Mouse (Mus musculus) G1E-ER4 (cell line): Measurements from ENCODE around the gene Mroh8. TPM values are rescaled to one million over a fixed set of nuclear protein-coding genes. Genes with fewer than 3 reads are reported as not detected.

ENCODE experiments used
- GATA1 ChIP-seq: IDR thresholded peaks from one replicate; pipeline ENCODE4 v1.8.0; 2012; ENCODE audit warnings: low read length, inconsistent platforms
- polyA plus RNA-seq: library from polyadenylated mRNA; stranded (reverse); fragments of >175 nt; gene quantifications from 2 replicates; pipeline ENCODE4 v1.2.3, GENCODE M21; 2012

Gene Mroh8
- polyA plus RNA-seq, 1 experiment = 0.53 TPM

GRCm38 (mm10) chr2:157306091-157307032 is 27.0 kb upstream of the Mroh8 start:
- no peak for TF ChIP-seq GATA1

DNA sequence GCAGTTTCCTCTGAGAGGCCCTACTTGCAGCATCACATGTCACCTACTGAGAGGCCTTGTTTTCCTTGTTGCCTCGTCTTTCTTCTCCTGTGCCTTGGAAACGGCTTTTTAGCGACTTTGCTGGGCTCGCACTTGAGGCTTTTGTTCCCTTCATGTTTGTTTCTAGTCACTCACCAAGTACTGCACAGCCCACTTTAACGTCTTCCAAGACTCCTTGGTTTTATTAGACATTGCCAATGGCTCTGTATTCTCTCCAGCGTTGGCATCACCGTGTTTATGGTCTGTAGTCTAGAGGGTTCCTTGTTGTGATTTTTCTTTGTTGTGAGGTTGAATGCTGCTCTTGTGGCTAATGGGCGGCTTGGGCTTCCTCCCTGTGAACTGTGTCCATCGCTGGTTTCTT is 23.7 kb upstream of the Mroh8 start:
- no peak for TF ChIP-seq GATA1

DNA sequence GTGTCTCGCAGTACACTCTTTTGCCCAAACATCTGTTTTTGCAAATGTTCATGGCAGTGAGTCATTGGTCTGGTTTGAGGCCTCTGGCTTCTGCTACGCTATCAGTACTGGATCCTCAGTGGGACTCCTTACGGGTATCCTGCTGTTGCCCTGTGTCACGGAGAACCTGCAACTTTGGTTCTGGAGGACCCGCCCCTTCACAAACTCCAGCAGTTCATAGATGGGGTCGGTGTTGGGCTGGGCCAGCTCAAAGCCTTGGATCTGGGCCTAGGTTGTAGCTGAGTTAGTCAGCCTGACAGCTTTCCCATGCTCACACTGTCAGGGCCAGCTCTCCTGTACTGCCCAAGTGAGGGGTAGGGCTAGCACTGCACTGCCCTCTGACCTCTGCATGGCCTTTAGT is 20.7 kb upstream of the Mroh8 start:
- no peak for TF ChIP-seq GATA1

DNA sequence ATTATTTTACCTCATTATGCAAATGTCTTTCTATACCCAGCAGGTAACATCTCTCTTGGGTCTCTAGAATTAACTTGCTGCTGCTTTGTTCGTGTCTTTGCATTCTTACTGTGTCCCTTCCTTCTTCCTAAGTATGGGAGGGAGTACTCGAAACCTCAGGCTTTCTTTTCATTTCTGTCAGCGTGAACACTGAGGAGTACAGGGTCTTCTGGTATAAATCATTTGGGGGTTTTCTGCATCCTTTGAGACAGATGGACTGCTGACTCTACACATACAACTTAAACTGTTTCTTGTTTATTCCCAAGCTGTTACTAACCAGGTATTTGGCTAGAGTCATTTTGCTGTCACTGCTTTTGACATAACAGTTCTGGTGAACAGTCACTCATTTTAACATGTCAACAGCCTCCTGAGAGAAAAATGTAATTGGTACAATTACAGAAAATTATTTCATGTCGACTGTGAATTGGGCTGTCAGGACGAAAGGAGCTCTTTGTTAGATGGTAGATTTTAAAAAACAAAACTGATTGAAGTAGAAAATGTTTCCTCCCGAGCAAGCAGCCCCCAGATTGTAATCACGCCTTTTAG is 16.8 kb upstream of the Mroh8 start:
- TF ChIP-seq GATA1 = no peak

- no peak for TF ChIP-seq GATA1
Measured at GRCm38 (mm10) chr2:157292093-157292492, 12.7 kb upstream of the Mroh8 start.

DNA sequence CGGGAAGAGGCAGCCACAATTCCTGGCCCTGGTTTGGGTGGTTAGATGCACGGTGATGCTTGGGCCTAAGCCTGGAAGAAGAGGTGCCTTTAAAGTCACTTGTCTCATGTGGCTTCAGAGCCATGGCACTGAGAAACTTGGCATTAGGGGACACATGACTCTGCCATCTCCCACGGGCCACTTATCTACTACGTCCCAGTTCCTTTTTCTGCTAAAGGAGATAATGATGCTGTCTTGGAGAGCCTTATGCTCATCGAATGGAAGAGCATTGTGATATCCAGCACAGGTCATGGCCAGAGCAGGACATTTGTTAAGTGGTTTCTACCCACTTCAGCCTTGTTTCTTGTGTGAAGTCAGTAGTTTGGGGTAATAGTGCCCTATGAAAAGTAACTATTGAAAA is 9.6 kb upstream of the Mroh8 start:
- peak; percentile 49 for TF ChIP-seq GATA1

DNA sequence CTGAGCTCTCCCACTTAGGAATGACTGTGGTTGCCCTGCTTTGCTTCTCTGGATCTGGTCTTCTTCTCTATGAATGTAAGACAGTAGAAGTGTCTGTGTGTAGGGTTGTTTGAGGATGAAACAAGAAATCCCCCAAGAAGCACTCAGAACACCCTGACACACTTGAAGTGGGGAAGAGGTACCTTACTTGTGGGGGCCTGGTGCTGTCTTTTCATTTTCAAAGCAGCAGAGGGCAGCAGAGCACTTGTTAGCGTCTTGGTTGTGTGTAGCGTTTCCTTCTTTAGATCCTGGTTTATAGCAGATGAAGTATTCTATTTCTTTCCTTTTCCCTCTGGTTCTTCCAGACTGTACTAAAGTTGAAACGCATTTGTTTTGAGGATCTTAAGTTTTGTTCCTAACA is 8.2 kb upstream of the Mroh8 start:
- TF ChIP-seq GATA1 = no peak

- no peak for TF ChIP-seq GATA1
Measured at GRCm38 (mm10) chr2:157283321-157283720, 4.0 kb upstream of the Mroh8 start.

GRCm38 (mm10) chr2:157278717-157279415 is 483 bp downstream of the Mroh8 start, which contains the start of gene Rpn2:
Rpn2 (plus strand) TSS chr2:157279017.
- no peak for TF ChIP-seq GATA1

- no peak for TF ChIP-seq GATA1
Measured at GRCm38 (mm10) chr2:157263832-157264231, 15.5 kb downstream of the Mroh8 start.

- no peak for TF ChIP-seq GATA1
Measured at GRCm38 (mm10) chr2:157263101-157263500, 16.2 kb downstream of the Mroh8 start.

- TF ChIP-seq GATA1 = no peak
Measured at GRCm38 (mm10) chr2:157262506-157262905, 16.8 kb downstream of the Mroh8 start.

DNA sequence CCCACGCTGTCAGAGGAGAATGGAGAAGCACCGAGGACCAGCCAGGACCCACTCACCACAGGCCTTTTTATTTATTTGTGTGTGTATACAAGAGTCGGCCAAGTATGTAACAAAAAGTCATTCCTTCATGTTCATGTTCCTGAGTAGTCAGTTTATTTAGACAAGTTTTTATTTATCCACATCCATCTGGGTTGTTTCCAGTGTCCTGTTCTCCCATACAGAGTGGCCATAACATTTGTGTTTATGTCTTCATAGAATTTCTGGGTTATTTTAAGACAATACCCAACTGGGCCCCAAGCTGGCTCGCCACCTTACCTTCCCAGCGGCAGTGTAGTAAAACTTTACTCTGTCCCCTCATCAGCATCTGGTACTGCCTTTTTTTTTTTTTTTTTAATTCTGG is 17.4 kb downstream of the Mroh8 start:
- no peak for TF ChIP-seq GATA1

DNA sequence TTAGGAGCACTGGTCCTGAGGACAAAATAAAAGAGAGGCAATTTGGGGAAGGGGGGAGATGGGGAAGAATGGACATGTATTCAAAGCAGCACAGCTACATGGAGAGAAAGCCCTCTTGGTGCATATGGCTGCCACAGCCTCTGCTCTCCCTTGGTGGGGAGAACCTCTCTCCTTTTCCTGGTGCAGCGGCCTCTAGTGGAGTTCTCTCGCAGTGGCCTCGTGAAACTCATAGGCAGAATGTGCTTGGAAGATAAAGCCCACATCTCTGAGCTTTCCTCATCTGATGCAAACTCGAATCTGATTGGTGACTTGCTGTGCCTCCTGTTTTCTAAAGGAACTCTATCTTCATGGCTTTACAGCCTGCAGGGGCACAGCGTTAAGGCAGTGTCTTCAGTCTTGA is 19.6 kb downstream of the Mroh8 start:
- TF ChIP-seq GATA1 = no peak

GRCm38 (mm10) chr2:157248111-157248510 is 31.2 kb downstream of the Mroh8 start:
- no peak for TF ChIP-seq GATA1

- TF ChIP-seq GATA1 = no peak
Measured at GRCm38 (mm10) chr2:157245603-157246002, 33.7 kb downstream of the Mroh8 start.
